Comparison of ENCODE assay signal across 8 mouse cellular contexts in the genomic region with DNA sequence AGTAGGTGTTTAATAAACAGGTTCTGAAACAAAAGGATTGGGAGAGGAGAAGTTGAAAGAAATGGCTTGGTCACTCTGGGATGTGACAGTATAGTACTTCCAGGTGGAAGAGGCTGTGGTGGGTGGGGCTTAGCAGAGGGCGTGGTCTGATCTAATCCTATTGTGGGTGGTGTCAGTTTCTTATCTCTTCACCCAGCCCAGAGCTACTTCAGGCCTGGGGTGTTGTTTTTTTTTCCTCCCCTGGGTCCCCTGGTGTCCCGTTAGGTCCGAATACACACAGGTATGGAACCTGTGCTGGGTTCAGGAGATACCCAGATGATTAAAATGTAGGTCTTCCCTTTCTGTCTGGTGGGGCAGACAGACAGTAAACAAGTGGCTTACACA. TPM values are rescaled to one million over a fixed set of nuclear protein-coding genes. Genes with fewer than 3 reads are reported as not detected.
DNase-seq lines count a peak whose midpoint lies in the region; ATAC-seq lines count a peak whose summit lies in the region.

No protein-coding gene starts in this region.

- DNase-seq in urinary bladder, postnatal 14 days (ENCODE audit: low spot score) = peak; percentile 73
- no peak for DNase-seq in urinary bladder, postnatal 10 days (ENCODE audit: low spot score)
- DNase-seq in naive thymus-derived CD4-positive, alpha-beta T cell, adult 2 months (ENCODE audit: low read depth) = peak; percentile 56
- DNase-seq in urinary bladder, postnatal 25 days (ENCODE audit: low spot score) = peak; percentile 46
- DNase-seq in layer of hippocampus, postnatal 25 days (ENCODE audit: extremely low spot score in 1 of 2, low spot score in 1 of 2) = no peak

- H3K9ac ChIP-seq in forebrain, embryonic 15.5 days (replicated peaks) = no peak overlapping the region
- no peak overlapping the region for H3K9ac ChIP-seq in hindbrain, embryonic 15.5 days
- peak overlapping the region; percentile 71 for H3K9ac ChIP-seq in liver, embryonic 12.5 days

- WGBS in forebrain, embryonic 15.5 days = 44% methylated on average over 3 of the region's 3 CpGs
- WGBS in hindbrain, embryonic 15.5 days = 32% methylated on average over 3 of the region's 3 CpGs
- WGBS in liver, embryonic 12.5 days (ENCODE audit: insufficient replicate concordance) = 1% methylated on average over 3 of the region's 3 CpGs

- no peak for ATAC-seq in forebrain, embryonic 15.5 days (replicated peaks)
- ATAC-seq in hindbrain, embryonic 15.5 days (ENCODE audit: low FRiP score, low read depth) = no peak
- ATAC-seq in liver, embryonic 12.5 days = peak; percentile 68

- H3K27me3 ChIP-seq in forebrain, embryonic 15.5 days = no peaks in the 10 kb centered on the region
- no peaks in the 10 kb centered on the region for H3K27me3 ChIP-seq in hindbrain, embryonic 15.5 days
- no peaks in the 10 kb centered on the region for H3K27me3 ChIP-seq in liver, embryonic 12.5 days (replicated peaks)

- H3K27ac ChIP-seq in forebrain, embryonic 15.5 days (replicated peaks) = peak overlapping the region; percentile 97
- H3K27ac ChIP-seq in hindbrain, embryonic 15.5 days (replicated peaks) = peak overlapping the region; percentile 99
- H3K27ac ChIP-seq in liver, embryonic 12.5 days = peak overlapping the region; percentile 98

- peaks cover 32% of the 10 kb centered on the region for H3K4me1 ChIP-seq in forebrain, embryonic 15.5 days
- peaks cover 34% of the 10 kb centered on the region for H3K4me1 ChIP-seq in hindbrain, embryonic 15.5 days (replicated peaks)
- peaks cover 51% of the 10 kb centered on the region for H3K4me1 ChIP-seq in liver, embryonic 12.5 days

- H3K36me3 ChIP-seq in forebrain, embryonic 15.5 days = no peaks in the 10 kb centered on the region
- H3K36me3 ChIP-seq in hindbrain, embryonic 15.5 days = no peaks in the 10 kb centered on the region
- H3K36me3 ChIP-seq in liver, embryonic 12.5 days = peaks cover 6% of the 10 kb centered on the region; the same call in 1 of the 2 replicates

- H3K9me3 ChIP-seq in forebrain, embryonic 15.5 days = no peaks in the 10 kb centered on the region
- H3K9me3 ChIP-seq in hindbrain, embryonic 15.5 days = no peaks in the 10 kb centered on the region
- no peaks in the 10 kb centered on the region for H3K9me3 ChIP-seq in liver, embryonic 12.5 days (replicated peaks)

- H3K4me2 ChIP-seq in forebrain, embryonic 15.5 days (replicated peaks) = no peak overlapping the region
- H3K4me2 ChIP-seq in hindbrain, embryonic 15.5 days = no peak overlapping the region
- peak overlapping the region; percentile 99 for H3K4me2 ChIP-seq in liver, embryonic 12.5 days

- H3K4me3 ChIP-seq in forebrain, embryonic 15.5 days = no peak overlapping the region
- H3K4me3 ChIP-seq in hindbrain, embryonic 15.5 days = no peak overlapping the region
- H3K4me3 ChIP-seq in liver, embryonic 12.5 days = peak overlapping the region; percentile 99

RNA-seq across cellular contexts. Expression of a gene that starts 2.1 kb away (rescaled TPM):
- polyA plus RNA-seq in forebrain, embryonic 15.5 days (2015; fragmentation: Nextera tagmentation; extraction: Ambion mirVana) = 198 and 201 TPM in 2 replicates
- polyA plus RNA-seq in hindbrain, embryonic 15.5 days (2015; fragmentation: Nextera tagmentation; extraction: Ambion mirVana) = 143 and 151 TPM in 2 replicates
- 98.6 and 118 TPM in 2 replicates for polyA plus RNA-seq in liver, embryonic 12.5 days (2016; fragmentation: Nextera tagmentation; extraction: Ambion mirVana)
- total RNA-seq in layer of hippocampus, postnatal 25 days (2021) = 100 to 1,000 TPM; 147 to 150 TPM

Comparison
In these comparisons a context has a peak if more than half of its experiments do, and no peak if none do; other contexts are left out.
1. DNase-seq: peak in urinary bladder, postnatal 14 days (single experiment), naive thymus-derived CD4-positive, alpha-beta T cell, adult 2 months (single experiment) and urinary bladder, postnatal 25 days (single experiment); none in urinary bladder, postnatal 10 days (single experiment) and layer of hippocampus, postnatal 25 days (0 of 2).
2. Peak in every context shown above with its lines, with median percentiles within 50 percentile points of each other: H3K27ac ChIP-seq.